ENCODE assay signal across 21 mouse cellular contexts in genomic region chr17:47327559-47327958, GRCm38 (mm10). TPM values are rescaled to one million over a fixed set of nuclear protein-coding genes. Genes with fewer than 3 reads are reported as not detected.
"Had no signal": no experiment of that assay in that cellular context is flagged by ENCODE, and none has a peak within 500 bp of the region (broad histone marks: within the 10 kb centered on the region; RNA-seq: fewer than 3 reads in every experiment).

No protein-coding gene starts in this region.

- ATAC-seq: liver, postnatal 0 days; lung, postnatal 0 days; midbrain, embryonic 13.5 days; midbrain, embryonic 15.5 days had no signal

- DNase-seq: liver, postnatal 0 days; lung, adult 2 months; lung, postnatal 14 days; lung, postnatal 36 days; right cerebral cortex, postnatal 14 days; right cerebral cortex, postnatal 4 days; spleen, adult 18-20 months; thymus, adult 2 months; thymus, postnatal 25 days; thymus, postnatal 4 days had no signal

- H3K27me3 ChIP-seq: lung, embryonic 15.5 days; megakaryocyte, embryonic 14.5 days; midbrain, embryonic 13.5 days; midbrain, embryonic 15.5 days; neural tube, embryonic 12.5 days; stomach, embryonic 15.5 days had no signal

- H3K9me3 ChIP-seq: lung, embryonic 15.5 days; megakaryocyte, embryonic 14.5 days; midbrain, embryonic 13.5 days; midbrain, embryonic 15.5 days; neural tube, embryonic 12.5 days; stomach, embryonic 15.5 days had no signal

- H3K4me1 ChIP-seq: midbrain, embryonic 13.5 days; neural tube, embryonic 12.5 days; stomach, embryonic 15.5 days had no signal

- H3K9ac ChIP-seq: liver, postnatal 0 days; lung, embryonic 15.5 days; midbrain, embryonic 13.5 days; midbrain, embryonic 15.5 days; neural tube, embryonic 12.5 days; stomach, embryonic 15.5 days had no signal

- H3K4me3 ChIP-seq: lung, embryonic 15.5 days; megakaryocyte, embryonic 14.5 days; midbrain, embryonic 13.5 days; midbrain, embryonic 15.5 days; neural tube, embryonic 12.5 days; stomach, embryonic 15.5 days had no signal

- H3K27ac ChIP-seq: lung, embryonic 15.5 days; macrophage; midbrain, embryonic 13.5 days; midbrain, embryonic 15.5 days; neural tube, embryonic 12.5 days; stomach, embryonic 15.5 days; stomach, postnatal 0 days had no signal

- H3K4me2 ChIP-seq: lung, embryonic 15.5 days; midbrain, embryonic 11.5 days; midbrain, embryonic 13.5 days; midbrain, embryonic 15.5 days; neural tube, embryonic 12.5 days; stomach, embryonic 15.5 days had no signal

RNA-seq across cellular contexts. Expression of gene Guca1b, which starts 57.6 kb away (rescaled TPM):
- total RNA-seq: midbrain, postnatal 0 days had no signal
